Mouse (Mus musculus): ENCODE data around the gene Bloc1s5.

Gene Bloc1s5

GRCm38 (mm10) chr13:38554210-38554609 lies 80.7 kb downstream of the Bloc1s5 start:
- no peak for DNase-seq

GRCm38 (mm10) chr13:38548681-38549080 lies 86.2 kb downstream of the Bloc1s5 start:
- DNase-seq, result no peak

- no peak for DNase-seq
Measured at GRCm38 (mm10) chr13:38547717-38548116, 87.2 kb downstream of the Bloc1s5 start.

- no peak for DNase-seq
Measured at GRCm38 (mm10) chr13:38546754-38547153, 88.2 kb downstream of the Bloc1s5 start.

- DNase-seq, result no peak
Measured at GRCm38 (mm10) chr13:38545460-38545859, 89.4 kb downstream of the Bloc1s5 start.

GRCm38 (mm10) chr13:38544769-38545445 lies 90.0 kb downstream of the Bloc1s5 start:
- DNase-seq, result no peak

GRCm38 (mm10) chr13:38543455-38544125 lies 91.3 kb downstream of the Bloc1s5 start:
- no peak for DNase-seq

Measured in kidney, postnatal 10 days (tissue).